Mouse (Mus musculus) heart, adult 2 months (tissue): ENCODE results near the gene Spata13. TPM values are rescaled to one million over a fixed set of nuclear protein-coding genes. Genes with fewer than 3 reads are reported as not detected.

Experiments
- DNase-seq, 2 experiments: peaks; one replicate each; pipeline ENCODE4 v3.0.0; 2021
- H3K27ac ChIP-seq: fragments of 200-600 bp; 2 replicates; pipeline ENCODE4 v1.8.1; 2022
- H3K27me3 ChIP-seq: fragments of 200-500 bp; 2 replicates; pipeline ENCODE4 v1.6.1; 2012; ENCODE audit warnings: mild to moderate bottlenecking, low read length, inconsistent platforms, mixed read lengths; ENCODE audit not compliant: control insufficient read depth, insufficient read depth
- H3K36me3 ChIP-seq: fragments of 200-500 bp; 2 replicates; pipeline ENCODE4 v1.6.1; 2012; ENCODE audit warnings: low read length, inconsistent platforms; ENCODE audit not compliant: control insufficient read depth, insufficient read depth
- H3K4me1 ChIP-seq: fragments of 200-500 bp; 2 replicates; pipeline ENCODE4 v1.6.1; 2011; ENCODE audit warnings: low read length; ENCODE audit not compliant: control insufficient read depth, insufficient read depth
- H3K4me3 ChIP-seq: fragments of 200-600 bp; 2 replicates; pipeline ENCODE4 v1.8.1; 2022
- H3K79me2 ChIP-seq: fragments of 200-500 bp; replicated peaks from 2 replicates; pipeline ENCODE4 v1.6.1; 2012; ENCODE audit warnings: mild to moderate bottlenecking, inconsistent platforms, low read length, moderate library complexity, mixed read lengths; ENCODE audit not compliant: control insufficient read depth, insufficient read depth
- H3K9ac ChIP-seq: fragments of 200-500 bp; 2 replicates; pipeline ENCODE4 v1.6.1; 2012; ENCODE audit warnings: low read depth, mild to moderate bottlenecking, control low read depth, inconsistent platforms, low read length, mixed read lengths
- CTCF ChIP-seq: fragments of 200-600 bp; IDR thresholded peaks from 2 replicates; pipeline ENCODE4 v1.8.1; 2022; ENCODE audit warnings: antibody characterized with exemption, mild to moderate bottlenecking, moderate library complexity
- EP300 ChIP-seq: fragments of 200-500 bp; IDR thresholded peaks from 2 replicates; pipeline ENCODE4 v1.6.1; 2011; ENCODE audit warnings: low read depth, low read length, control low read depth; ENCODE audit not compliant: insufficient read depth
- POLR2A ChIP-seq: fragments of 200-500 bp; IDR thresholded peaks from 2 replicates; pipeline ENCODE4 v1.6.1; 2011; ENCODE audit warnings: mild to moderate bottlenecking, low read depth, low read length, control low read depth; ENCODE audit not compliant: insufficient read depth
- WGBS: fragments of 180-500 bp; shearing (Covaris S2); methylation state at CpG from one replicate; pipeline ENCODE4 v1.1.7; 2018; 5-methylcytosine and 5-hydroxymethylcytosine counted together
- intact Hi-C: fragments of 180-260 bp; cut with DNase I; formaldehyde crosslinking; loops from one replicate; pipeline ENCODE4 v1.15.1; 2025
- polyA plus RNA-seq: library from polyadenylated mRNA; depleted of rRNA; stranded (reverse); fragments of >200 nt; gene quantifications from 2 replicates; pipeline ENCODE4 v1.2.3, GENCODE M21; 2012
- total RNA-seq, 2 experiments: library from RNA; stranded (reverse); gene quantifications; 2 replicates each; pipeline ENCODE4 v1.2.3; 2021

Spata13 gene
- total and polyA plus RNA-seq, 3 experiments: 9.5 to 14.7 (median 13.1) TPM

GRCm38 (mm10) chr14:60709192-60709591 lies 75.4 kb downstream of the Spata13 start:
- Histone ChIP-seq H3K36me3 (no peaks in the 10 kb centered on the region), H3K9ac (no peak overlapping the region), H3K79me2 (no peaks in the 10 kb centered on the region), H3K4me3 (no peak overlapping the region), H3K27ac (no peak overlapping the region), H3K4me1 (peaks cover 3% of the 10 kb centered on the region), H3K27me3 (no peaks in the 10 kb centered on the region)
- peak in 1 of 2 experiments; percentile 38 for DNase-seq
- 36% methylated on average over 11 of the region's 11 CpGs for WGBS
- intact Hi-C loops: no loop called here
- TF ChIP-seq CTCF (no peak), EP300 (no peak), POLR2A (no peak)

- Histone ChIP-seq H3K27me3 (no peaks in the 10 kb centered on the region), H3K9ac (no peak overlapping the region), H3K36me3 (no peaks in the 10 kb centered on the region), H3K4me1 (peaks cover 1% of the 10 kb centered on the region; the same call in 1 of the 2 replicates), H3K27ac (no peak overlapping the region), H3K79me2 (no peaks in the 10 kb centered on the region), H3K4me3 (no peak overlapping the region)
- WGBS: 88% methylated on average over 8 of the region's 8 CpGs
- TF ChIP-seq EP300 (no peak), POLR2A (no peak), CTCF (no peak)
- intact Hi-C loops: no loop called here
- DNase-seq: no peak
Measured at GRCm38 (mm10) chr14:60709749-60710148, 75.9 kb downstream of the Spata13 start.

- Histone ChIP-seq H3K4me3 (no peak overlapping the region), H3K79me2 (no peaks in the 10 kb centered on the region), H3K36me3 (no peaks in the 10 kb centered on the region), H3K9ac (no peak overlapping the region), H3K4me1 (no peaks in the 10 kb centered on the region), H3K27me3 (no peaks in the 10 kb centered on the region), H3K27ac (no peak overlapping the region)
- intact Hi-C loops: no loop called here
- no peak for TF ChIP-seq CTCF
- no peak for TF ChIP-seq POLR2A
- TF ChIP-seq EP300: no peak
- WGBS: 86% methylated on average over 5 of the region's 5 CpGs
- DNase-seq: no peak
Measured at GRCm38 (mm10) chr14:60711161-60711560, 77.4 kb downstream of the Spata13 start.

GRCm38 (mm10) chr14:60711590-60712288 lies 77.9 kb downstream of the Spata13 start:
- Histone ChIP-seq H3K4me1 (no peaks in the 10 kb centered on the region), H3K36me3 (no peaks in the 10 kb centered on the region), H3K27me3 (no peaks in the 10 kb centered on the region), H3K27ac (no peak overlapping the region), H3K9ac (no peak overlapping the region), H3K79me2 (no peaks in the 10 kb centered on the region), H3K4me3 (no peak overlapping the region)
- intact Hi-C loops: loop anchor here (2.0 kb wide), 2 partner anchors 17 to 59 kb away; no protein-coding TSS in a partner anchor
- DNase-seq: no peak
- TF ChIP-seq POLR2A (no peak), CTCF (peak; percentile 76)
- WGBS: 69% methylated on average over 6 of the region's 6 CpGs

- H3K79me2 ChIP-seq: no peaks in the 10 kb centered on the region
- H3K36me3 ChIP-seq: no peaks in the 10 kb centered on the region
- no peaks in the 10 kb centered on the region for H3K4me1 ChIP-seq
- no peaks in the 10 kb centered on the region for H3K27me3 ChIP-seq
- intact Hi-C loops: loop anchor here (2.0 kb wide), 2 partner anchors 16 to 58 kb away; no protein-coding TSS in a partner anchor
- H3K9ac ChIP-seq: no peak overlapping the region
- no peak overlapping the region for H3K27ac ChIP-seq
- no peak overlapping the region for H3K4me3 ChIP-seq
- DNase-seq: no peak
- WGBS: 84% methylated on average over 11 of the region's 11 CpGs
- TF ChIP-seq CTCF (no peak), EP300 (no peak), POLR2A (no peak)
Measured at GRCm38 (mm10) chr14:60712289-60712830, 78.6 kb downstream of the Spata13 start.

- peak overlapping the region; percentile 24; the same call in 1 of the 2 replicates for H3K27ac ChIP-seq
- DNase-seq: no peak
- no peak overlapping the region for H3K4me3 ChIP-seq
- 86% methylated on average over 5 of the region's 5 CpGs for WGBS
- no peaks in the 10 kb centered on the region for H3K79me2 ChIP-seq
- H3K4me1 ChIP-seq: no peaks in the 10 kb centered on the region; the same call in 1 of the 2 replicates
- no peaks in the 10 kb centered on the region for H3K36me3 ChIP-seq
- no peaks in the 10 kb centered on the region for H3K27me3 ChIP-seq
- intact Hi-C loops: no loop called here
- TF ChIP-seq EP300 (no peak), POLR2A (no peak), CTCF (no peak)
- no peak overlapping the region for H3K9ac ChIP-seq
Measured at GRCm38 (mm10) chr14:60715686-60716085, 81.9 kb downstream of the Spata13 start.
